Mouse (Mus musculus) gonadal fat pad, adult 2 months (tissue): ENCODE measurements around the gene Gch1. TPM values are rescaled to one million over a fixed set of nuclear protein-coding genes. Genes with fewer than 3 reads are reported as not detected.
"Not testable (repeated sequence)": the region's sequence is repeated elsewhere in the genome, so short reads cannot be mapped to it uniquely, and the experiment has no call there.

Experiments
- DNase-seq: peaks from one replicate; pipeline ENCODE4 v3.0.0-alpha.2; 2012; ENCODE audit warnings: low read depth
- polyA plus RNA-seq: library from polyadenylated mRNA; depleted of rRNA; stranded (reverse); fragments of >200 nt; gene quantifications from 2 replicates; pipeline ENCODE4 v1.2.3, GENCODE M21; 2012

The Gch1 gene
- polyA plus RNA-seq, 1 experiment = 3.7 TPM

DNA sequence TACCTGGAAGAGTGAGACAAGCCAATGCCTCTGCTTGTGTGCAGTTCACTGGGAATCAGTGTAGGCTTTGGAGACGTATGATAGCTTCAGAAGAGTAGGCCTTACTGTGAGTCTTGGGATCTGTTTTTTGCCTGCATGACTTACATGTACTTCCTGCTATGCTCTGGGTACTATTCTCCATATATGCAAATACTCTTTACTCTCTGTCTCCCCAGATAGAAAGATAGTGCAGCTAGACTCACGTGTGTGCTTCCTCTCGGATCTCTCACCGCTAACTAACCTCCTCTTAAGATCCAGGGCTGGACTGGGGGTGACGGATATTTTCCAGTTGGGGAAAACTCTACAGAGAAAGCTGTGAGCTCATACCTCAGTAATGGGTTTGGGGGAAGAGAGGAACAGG lies 23.5 kb downstream of the Gch1 start:
- DNase-seq = no peak

DNA sequence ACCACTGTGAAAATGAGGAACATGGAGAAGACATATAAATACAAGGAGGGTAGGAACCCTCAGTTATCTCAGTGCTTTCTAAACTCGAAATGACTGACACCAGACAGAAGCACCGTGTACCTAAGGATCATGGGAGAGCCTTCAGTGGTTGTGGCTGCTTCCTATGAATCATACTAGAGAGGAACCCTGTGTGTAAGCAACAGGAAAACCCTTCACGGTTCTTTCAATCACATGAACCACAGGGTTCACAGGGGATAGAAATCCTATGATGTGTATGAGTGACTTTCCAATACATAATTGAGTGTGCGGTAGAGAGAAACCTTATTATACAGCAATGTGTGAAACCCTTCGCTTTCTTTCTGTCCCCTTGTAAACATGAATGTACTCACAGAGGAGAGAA lies 24.1 kb downstream of the Gch1 start:
- DNase-seq = no peak

DNA sequence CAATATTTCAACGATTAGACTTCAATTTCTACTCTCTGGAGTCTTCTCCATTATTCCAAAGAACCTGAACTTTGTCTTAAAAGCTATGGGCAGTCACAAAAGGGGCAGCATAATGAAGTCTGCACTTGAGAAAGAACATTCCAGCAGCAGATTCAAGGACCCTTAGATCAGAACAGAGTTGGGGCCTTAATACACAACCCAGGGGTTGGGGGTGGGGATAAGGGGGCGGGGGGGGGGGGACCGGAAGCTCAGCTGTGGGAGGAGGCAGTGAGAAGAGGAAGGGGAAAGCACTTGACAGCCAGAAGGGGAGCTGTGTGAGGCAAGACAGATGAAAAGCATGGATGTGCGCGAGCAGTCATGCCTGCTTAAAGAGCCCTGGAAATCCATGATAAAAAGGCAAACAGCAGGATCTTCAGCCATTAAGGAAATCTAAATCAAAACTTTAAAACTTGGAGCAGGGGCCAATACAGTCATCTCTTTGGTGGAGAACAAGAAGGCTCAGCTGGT lies 27.2 kb downstream of the Gch1 start:
- DNase-seq = no peak

DNA sequence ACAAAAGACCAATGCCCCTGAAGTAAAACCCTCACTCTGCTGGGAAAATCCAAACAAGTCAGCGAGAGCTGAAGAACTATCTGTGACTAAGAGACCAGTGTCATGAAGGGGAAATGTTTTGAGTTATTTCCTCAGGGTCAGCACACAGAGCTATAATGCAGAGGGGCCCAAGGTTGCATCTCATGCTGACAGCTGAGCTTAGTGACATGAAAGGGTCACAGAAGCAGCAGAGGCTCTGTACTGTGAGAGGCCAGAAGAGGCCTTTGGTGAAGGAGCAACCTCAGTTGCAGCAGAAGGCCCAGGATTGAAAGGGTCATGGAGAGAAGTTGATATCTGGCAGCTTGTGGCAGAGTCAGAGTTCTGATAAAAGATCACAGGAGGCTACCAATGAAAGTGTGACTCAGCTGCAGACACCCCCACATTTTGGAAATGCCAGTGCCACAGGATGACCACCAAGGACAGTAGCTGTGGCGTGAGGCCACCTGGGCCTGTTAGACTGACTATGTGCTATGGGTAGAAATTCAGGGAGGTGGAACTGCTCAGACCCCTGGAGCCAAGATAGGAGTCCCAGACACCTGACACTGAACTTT lies 29.1 kb downstream of the Gch1 start:
- no peak for DNase-seq

DNA sequence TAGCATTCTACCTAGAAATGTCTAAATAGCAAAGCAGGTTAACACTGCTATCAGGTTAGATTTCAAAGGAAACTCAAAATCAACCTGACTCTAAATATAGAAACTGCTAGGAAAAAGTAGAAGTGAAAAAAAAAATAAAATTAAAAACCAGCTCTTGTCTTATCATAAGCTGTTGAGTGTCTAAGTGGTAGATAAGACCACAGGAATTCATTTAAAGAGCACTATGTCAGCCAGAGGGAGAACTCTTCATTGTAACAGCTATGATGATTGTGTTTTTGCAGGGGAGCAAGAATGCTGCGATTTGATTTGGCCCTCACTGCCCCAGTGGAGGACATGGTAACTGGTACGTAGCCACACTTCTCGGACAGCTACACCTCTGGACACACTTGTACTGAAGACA lies 34.9 kb downstream of the Gch1 start:
- no peak for DNase-seq

GRCm38 (mm10) chr14:47151306-47151705 lies 37.9 kb downstream of the Gch1 start:
- no peak for DNase-seq

- no peak for DNase-seq
Observed at GRCm38 (mm10) chr14:47144326-47144725, 44.9 kb downstream of the Gch1 start.

DNA sequence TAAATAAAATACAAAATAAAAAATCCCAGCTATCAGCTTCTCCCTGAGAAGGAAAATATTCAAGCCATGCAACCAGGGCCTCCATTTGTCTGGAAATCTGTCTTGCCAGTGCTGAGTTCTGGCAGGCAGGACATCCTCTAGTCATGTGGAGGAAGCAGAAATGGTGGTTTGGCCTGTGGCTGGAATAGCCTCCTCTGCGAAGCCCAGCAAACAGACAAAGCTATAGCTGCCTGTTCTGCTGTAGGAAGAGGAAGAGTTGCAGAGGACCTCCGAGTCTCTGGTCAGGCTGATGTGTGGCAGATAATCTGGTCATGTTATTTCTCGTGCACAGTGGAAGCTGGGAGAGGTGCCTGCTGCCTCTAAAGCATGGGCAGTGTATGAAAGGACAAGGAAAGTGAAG lies 50.4 kb downstream of the Gch1 start:
- no peak for DNase-seq

GRCm38 (mm10) chr14:47136637-47137036 lies 52.6 kb downstream of the Gch1 start:
- no peak for DNase-seq

- DNase-seq = no peak
Observed at GRCm38 (mm10) chr14:47133948-47134347, 55.3 kb downstream of the Gch1 start.

DNA sequence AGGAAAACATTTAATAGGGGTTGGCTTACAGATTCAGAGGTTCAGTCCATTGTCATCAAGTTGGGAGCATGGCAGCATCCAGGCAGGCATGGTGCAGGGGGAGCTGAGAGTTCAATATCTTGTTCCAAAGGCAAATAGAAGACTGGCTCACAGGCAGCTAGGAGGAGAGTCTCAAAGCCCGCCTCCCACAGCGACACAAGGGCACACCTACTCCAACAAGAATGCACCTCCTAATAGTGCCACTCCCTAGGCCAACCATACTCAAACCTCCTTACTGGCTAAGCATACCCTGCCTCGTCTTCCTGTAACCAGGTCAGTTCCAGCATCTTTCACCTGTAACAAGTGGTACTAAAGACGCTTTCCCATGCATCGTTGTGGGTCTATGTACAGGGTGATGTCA lies 61.2 kb downstream of the Gch1 start:
- DNase-seq = no peak

- DNase-seq = no peak
Observed at GRCm38 (mm10) chr14:47117522-47117921, 71.7 kb downstream of the Gch1 start.

DNA sequence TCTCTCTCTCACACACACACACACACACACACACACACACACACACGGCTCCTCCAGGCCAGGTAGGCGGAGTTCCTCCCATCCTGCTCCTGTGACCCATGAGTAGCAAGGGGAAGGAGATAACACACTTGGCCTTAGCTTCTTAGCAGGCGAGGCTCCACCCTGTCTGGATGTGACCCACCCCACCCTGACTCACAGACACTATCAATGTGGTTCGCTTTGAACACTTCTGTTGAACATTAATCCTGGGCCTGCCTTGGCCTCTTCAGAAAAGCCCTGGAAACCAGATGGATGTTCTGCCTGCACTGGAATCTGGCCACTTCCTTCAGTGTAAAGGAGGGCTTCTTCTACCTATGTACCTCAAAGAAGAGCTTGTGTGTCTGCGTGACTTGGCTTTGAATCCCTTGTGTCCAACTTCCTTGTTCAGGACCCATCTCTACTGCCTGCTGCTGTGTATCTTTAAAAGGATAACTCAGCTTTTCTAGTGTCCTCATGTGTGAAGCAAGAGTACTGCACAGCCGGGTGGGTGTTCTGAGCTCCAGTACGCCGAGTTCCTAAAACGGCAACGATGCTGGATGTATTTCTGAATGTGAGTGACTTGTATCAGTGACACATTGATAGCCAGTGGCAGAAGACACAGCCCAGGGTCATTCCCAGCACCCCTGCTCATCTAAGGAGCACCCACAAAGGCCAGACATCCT lies 73.0 kb downstream of the Gch1 start:
- DNase-seq = no peak

DNA sequence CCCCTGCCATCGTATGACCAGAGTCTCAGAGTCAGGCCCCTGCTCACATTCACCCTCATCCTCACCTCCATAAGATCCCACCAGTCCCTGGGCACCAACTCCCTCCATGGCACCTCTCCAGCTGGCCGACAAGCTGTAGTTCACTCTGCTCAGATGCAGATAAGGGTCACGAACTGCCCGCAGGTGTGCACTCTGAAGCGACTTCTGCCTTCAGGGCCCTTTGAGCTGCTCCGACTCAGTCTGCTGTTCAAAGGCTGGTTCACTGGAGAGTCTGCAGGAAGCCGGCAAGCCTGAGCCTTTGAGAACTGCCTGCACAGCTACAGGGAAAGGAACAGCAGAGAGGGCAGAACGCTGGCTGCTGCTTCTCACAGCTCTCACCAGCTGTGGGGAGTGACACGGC lies 74.1 kb downstream of the Gch1 start:
- DNase-seq = no peak

DNA sequence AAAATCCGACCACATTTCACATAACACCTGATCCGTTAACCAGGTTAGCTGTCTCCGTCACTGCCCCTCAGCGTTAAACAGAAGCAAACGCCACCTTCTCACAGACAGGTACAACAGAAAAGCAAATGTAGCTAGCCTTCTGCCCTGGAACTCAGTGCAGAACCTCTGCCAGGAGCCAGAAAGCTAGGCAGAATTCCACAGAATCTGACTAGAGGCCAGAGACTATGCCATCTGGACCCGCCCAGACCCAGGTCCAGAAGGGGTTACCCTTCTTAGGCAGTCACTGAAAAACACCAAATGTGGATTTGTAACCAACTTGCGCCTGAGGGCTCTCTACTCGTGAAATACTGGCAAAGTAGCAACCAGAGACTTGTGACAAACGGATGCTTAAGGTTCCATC lies 77.9 kb downstream of the Gch1 start:
- no peak for DNase-seq

DNA sequence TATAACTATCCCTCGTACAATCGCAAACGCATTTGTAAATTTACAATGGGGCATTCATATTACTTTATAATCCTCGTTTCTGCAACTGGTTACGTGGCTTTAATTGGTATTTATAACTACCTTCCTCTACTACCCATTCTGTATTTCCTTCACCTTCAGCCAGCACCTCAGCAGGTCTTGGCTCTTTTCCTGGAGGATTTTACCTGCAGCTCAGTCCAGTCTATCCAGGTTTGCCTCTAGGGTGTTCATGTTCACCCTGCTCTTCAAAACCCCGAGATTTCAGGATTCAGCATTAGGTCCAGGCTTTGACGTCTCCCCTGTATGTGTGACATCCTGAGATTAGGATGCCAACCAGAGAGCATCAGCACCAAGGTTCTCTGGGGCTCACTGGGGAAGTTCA lies 78.8 kb downstream of the Gch1 start:
- not testable (repeated sequence) for DNase-seq

GRCm38 (mm10) chr14:47107461-47107860 lies 81.8 kb downstream of the Gch1 start:
- no peak for DNase-seq

DNA sequence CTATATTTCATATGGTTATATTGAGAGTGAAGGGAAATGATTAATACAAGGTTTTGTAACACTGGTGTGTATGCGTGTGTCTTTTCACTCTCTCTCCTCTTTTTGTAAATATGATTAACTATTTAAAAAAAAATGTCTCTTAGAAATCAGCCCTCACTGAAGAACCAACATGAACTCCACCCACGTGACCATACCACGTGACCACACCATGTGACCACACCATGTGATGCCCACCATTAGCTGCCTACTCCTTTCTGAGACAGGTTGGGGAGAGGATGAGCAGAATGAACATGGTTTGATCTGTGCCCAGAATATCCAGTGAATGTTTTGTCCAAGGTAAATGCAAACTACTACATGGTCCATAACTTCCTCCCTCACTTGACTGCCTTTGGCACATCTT lies 83.5 kb downstream of the Gch1 start:
- no peak for DNase-seq

GRCm38 (mm10) chr14:47105174-47105557 lies 84.0 kb downstream of the Gch1 start:
- DNase-seq = no peak

DNA sequence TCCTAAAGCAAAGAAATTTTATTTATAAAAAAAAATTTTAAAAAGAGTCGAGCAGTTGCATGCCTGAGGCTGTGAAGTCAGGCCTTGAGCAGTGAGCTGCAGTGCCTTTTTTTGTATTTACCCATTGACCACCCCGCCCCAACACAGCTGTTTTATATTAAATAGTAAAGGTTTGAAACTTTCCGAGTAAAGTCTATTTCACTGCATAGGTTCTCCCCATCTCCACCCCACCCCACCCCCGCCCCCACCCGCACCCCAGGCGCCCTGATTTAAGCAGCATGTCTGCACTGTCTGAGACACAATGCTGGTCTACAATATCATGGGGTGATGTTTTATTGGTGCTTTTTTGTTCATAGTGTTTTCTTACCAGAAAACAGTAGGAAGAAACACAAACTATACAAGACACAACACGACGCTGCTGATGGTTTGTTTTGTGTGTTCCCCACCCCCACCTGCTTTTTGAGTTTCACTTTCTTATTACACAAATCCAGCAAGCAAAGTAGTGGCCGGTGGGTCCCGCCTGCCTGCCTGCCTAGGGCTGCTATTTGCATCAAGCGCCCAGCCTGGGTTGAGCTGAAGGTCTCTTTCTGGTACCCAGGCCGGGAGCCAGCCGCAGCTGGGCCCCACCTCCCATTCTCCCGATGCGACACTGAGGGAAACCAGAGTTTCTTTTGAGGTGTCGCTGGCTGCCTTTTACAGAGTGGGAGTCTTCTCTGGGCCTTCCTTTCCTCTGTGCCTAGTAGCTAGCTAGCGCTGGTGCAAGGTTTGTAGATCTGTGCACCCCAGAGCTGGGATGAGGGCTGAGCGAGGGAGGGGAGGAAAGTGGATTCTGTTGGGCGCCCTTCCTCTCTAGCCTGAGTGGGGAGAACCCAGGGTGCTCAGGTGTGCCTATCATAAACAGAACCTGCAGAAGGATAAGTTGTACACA lies 84.7 kb downstream of the Gch1 start:
- no peak for DNase-seq
